Mouse (Mus musculus): Measurements from ENCODE around the gene Igfbp5. TPM values are rescaled to one million over a fixed set of nuclear protein-coding genes. Genes with fewer than 3 reads are reported as not detected.
A peak's percentile ranks its signal among the peaks of the same experiment; 100 is the strongest.

The Igfbp5 gene
- polyA plus RNA-seq, 1 experiment from 2014 or later, result 17.9 TPM

- Histone ChIP-seq H3K9me3 (replicated peaks; ENCODE audit: control insufficient read depth, low read length) (no peaks in the 10 kb centered on the region), H3K9ac (ENCODE audit: low read length) (peak overlapping the region; percentile 66), H3K27me3 (replicated peaks; ENCODE audit: control insufficient read depth, insufficient read depth, low read length) (no peaks in the 10 kb centered on the region), H3K27ac (ENCODE audit: low read depth, low read length) (peak overlapping the region; percentile 80), H3K4me3 (ENCODE audit: low read depth, low read length) (peak overlapping the region; percentile 43), H3K4me1 (ENCODE audit: control insufficient read depth, insufficient read depth, low read length) (peaks cover 30% of the 10 kb centered on the region), H3K36me3 (ENCODE audit: control insufficient read depth, insufficient read depth, low read length) (no peaks in the 10 kb centered on the region), H3K4me2 (ENCODE audit: low read length) (peak overlapping the region; percentile 91)
- DNase-seq (ENCODE audit: low spot score) (no peak), ATAC-seq (no peak)
- WGBS, result under 1% methylated on average over 6 of the region's 6 CpGs
These were observed 3.4 kb downstream of the Igfbp5 start for GRCm38 (mm10) chr1:72871337-72871696.

GRCm38 (mm10) chr1:72870615-72871336 lies 3.9 kb downstream of the Igfbp5 start:
- Histone ChIP-seq H3K36me3 (ENCODE audit: control insufficient read depth, insufficient read depth, low read length) (no peaks in the 10 kb centered on the region), H3K9ac (ENCODE audit: low read length) (peak overlapping the region; percentile 66), H3K27ac (ENCODE audit: low read depth, low read length) (peak overlapping the region; percentile 80; the same call in 1 of the 2 replicates), H3K4me1 (ENCODE audit: control insufficient read depth, insufficient read depth, low read length) (peaks cover 30% of the 10 kb centered on the region), H3K27me3 (replicated peaks; ENCODE audit: control insufficient read depth, insufficient read depth, low read length) (no peaks in the 10 kb centered on the region), H3K4me3 (ENCODE audit: low read depth, low read length) (peak overlapping the region; percentile 43), H3K9me3 (replicated peaks; ENCODE audit: control insufficient read depth, low read length) (no peaks in the 10 kb centered on the region), H3K4me2 (ENCODE audit: low read length) (peak overlapping the region; percentile 91)
- 1% methylated on average over 20 of the region's 20 CpGs for WGBS
- peak; percentile 96 for DNase-seq (ENCODE audit: low spot score)
- peak; percentile 57 for ATAC-seq

- Histone ChIP-seq H3K9me3 (replicated peaks; ENCODE audit: control insufficient read depth, low read length) (no peaks in the 10 kb centered on the region), H3K36me3 (ENCODE audit: control insufficient read depth, insufficient read depth, low read length) (no peaks in the 10 kb centered on the region), H3K4me2 (ENCODE audit: low read length) (peak overlapping the region; percentile 91), H3K27ac (ENCODE audit: low read depth, low read length) (peak overlapping the region; percentile 80; the same call in 1 of the 2 replicates), H3K27me3 (replicated peaks; ENCODE audit: control insufficient read depth, insufficient read depth, low read length) (no peaks in the 10 kb centered on the region), H3K4me1 (ENCODE audit: control insufficient read depth, insufficient read depth, low read length) (peaks cover 22% of the 10 kb centered on the region), H3K4me3 (ENCODE audit: low read depth, low read length) (peak overlapping the region; percentile 43), H3K9ac (ENCODE audit: low read length) (peak overlapping the region; percentile 66)
- WGBS, result 4% methylated on average over 22 of the region's 22 CpGs
- DNase-seq (ENCODE audit: low spot score) (peak; percentile 80), ATAC-seq (peak; percentile 6; the same call in 1 of the 2 replicates)
These were observed 4.7 kb downstream of the Igfbp5 start for GRCm38 (mm10) chr1:72869681-72870614.

GRCm38 (mm10) chr1:72869275-72869674 lies 5.4 kb downstream of the Igfbp5 start:
- Histone ChIP-seq H3K9ac (ENCODE audit: low read length) (no peak overlapping the region), H3K27ac (ENCODE audit: low read depth, low read length) (no peak overlapping the region), H3K4me1 (ENCODE audit: control insufficient read depth, insufficient read depth, low read length) (peaks cover 16% of the 10 kb centered on the region), H3K27me3 (replicated peaks; ENCODE audit: control insufficient read depth, insufficient read depth, low read length) (no peaks in the 10 kb centered on the region), H3K4me3 (ENCODE audit: low read depth, low read length) (no peak overlapping the region), H3K4me2 (ENCODE audit: low read length) (no peak overlapping the region), H3K36me3 (ENCODE audit: control insufficient read depth, insufficient read depth, low read length) (no peaks in the 10 kb centered on the region), H3K9me3 (replicated peaks; ENCODE audit: control insufficient read depth, low read length) (no peaks in the 10 kb centered on the region)
- ATAC-seq, result no peak
- no peak for DNase-seq (ENCODE audit: low spot score)

- 81% methylated on average over 10 of the region's 10 CpGs for WGBS
- no peak overlapping the region for H3K9ac ChIP-seq (ENCODE audit: low read length)
- H3K27ac ChIP-seq (ENCODE audit: low read depth, low read length), result no peak overlapping the region
- H3K36me3 ChIP-seq (ENCODE audit: control insufficient read depth, insufficient read depth, low read length), result no peaks in the 10 kb centered on the region
- H3K4me1 ChIP-seq (ENCODE audit: control insufficient read depth, insufficient read depth, low read length), result peaks cover 11% of the 10 kb centered on the region
- H3K9me3 ChIP-seq (replicated peaks; ENCODE audit: control insufficient read depth, low read length), result no peaks in the 10 kb centered on the region
- DNase-seq (ENCODE audit: low spot score) (no peak), ATAC-seq (no peak)
- no peaks in the 10 kb centered on the region for H3K27me3 ChIP-seq (replicated peaks; ENCODE audit: control insufficient read depth, insufficient read depth, low read length)
- H3K4me3 ChIP-seq (ENCODE audit: low read depth, low read length), result no peak overlapping the region
- no peak overlapping the region for H3K4me2 ChIP-seq (ENCODE audit: low read length)
These were observed 6.1 kb downstream of the Igfbp5 start for GRCm38 (mm10) chr1:72868429-72869215.

DNA sequence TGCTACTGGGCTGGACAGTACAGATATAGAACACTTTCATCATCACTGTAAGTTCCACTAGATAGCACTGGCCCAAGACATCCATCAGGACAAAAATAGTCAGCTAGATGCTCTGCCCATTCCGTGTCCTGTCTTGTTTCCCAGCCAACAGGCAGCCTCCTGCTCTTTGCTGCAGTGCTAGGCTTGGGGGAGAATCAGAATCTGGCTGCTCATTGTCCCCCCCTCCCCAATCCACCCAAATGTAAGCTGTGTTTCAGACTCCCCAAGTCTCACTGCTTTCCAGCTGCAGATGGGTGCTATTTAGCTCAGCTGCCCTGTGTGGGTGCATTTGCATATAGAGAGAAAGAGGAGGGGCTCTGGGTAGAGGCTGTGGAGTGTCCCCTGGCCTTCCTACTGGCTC lies 7.3 kb downstream of the Igfbp5 start:
- Histone ChIP-seq H3K9me3 (replicated peaks; ENCODE audit: control insufficient read depth, low read length) (no peaks in the 10 kb centered on the region), H3K4me1 (ENCODE audit: control insufficient read depth, insufficient read depth, low read length) (peaks cover 11% of the 10 kb centered on the region), H3K4me3 (ENCODE audit: low read depth, low read length) (no peak overlapping the region), H3K36me3 (ENCODE audit: control insufficient read depth, insufficient read depth, low read length) (0 out of 2 replicates have a peak, but pooled peaks cover under 1% of the 10 kb centered on the region), H3K4me2 (ENCODE audit: low read length) (no peak overlapping the region), H3K9ac (ENCODE audit: low read length) (no peak overlapping the region), H3K27me3 (replicated peaks; ENCODE audit: control insufficient read depth, insufficient read depth, low read length) (no peaks in the 10 kb centered on the region), H3K27ac (ENCODE audit: low read depth, low read length) (no peak overlapping the region)
- DNase-seq (ENCODE audit: low spot score) (no peak), ATAC-seq (no peak)
- 46% methylated on average over 1 of the region's 1 CpGs for WGBS

GRCm38 (mm10) chr1:72866417-72866816 lies 8.3 kb downstream of the Igfbp5 start:
- no peak for DNase-seq (ENCODE audit: low spot score)

DNA sequence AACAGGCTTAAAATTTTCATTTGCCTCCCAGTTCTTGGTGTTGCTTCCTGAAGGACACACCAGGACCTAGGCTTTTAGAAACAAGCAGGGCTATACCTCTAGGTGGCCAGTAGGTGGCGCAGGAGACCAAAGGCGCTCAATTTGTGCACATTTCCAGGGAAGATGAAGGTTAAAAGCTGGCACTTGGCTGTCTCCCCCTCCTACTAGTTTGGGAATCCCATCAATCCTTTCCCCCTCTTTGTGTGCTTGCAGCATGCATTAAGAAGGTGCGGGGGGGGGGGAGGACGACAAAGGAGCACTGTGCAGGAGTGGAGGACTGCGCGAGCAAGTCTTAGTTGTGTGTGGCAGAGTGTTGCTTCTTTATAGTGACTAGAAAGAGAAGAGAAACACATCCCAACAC lies 8.8 kb downstream of the Igfbp5 start:
- Histone ChIP-seq H3K27ac (ENCODE audit: low read depth, low read length) (no peak overlapping the region), H3K9me3 (replicated peaks; ENCODE audit: control insufficient read depth, low read length) (no peaks in the 10 kb centered on the region), H3K4me2 (ENCODE audit: low read length) (no peak overlapping the region), H3K36me3 (ENCODE audit: control insufficient read depth, insufficient read depth, low read length) (0 out of 2 replicates have a peak, but pooled peaks cover 3% of the 10 kb centered on the region), H3K27me3 (replicated peaks; ENCODE audit: control insufficient read depth, insufficient read depth, low read length) (no peaks in the 10 kb centered on the region), H3K9ac (ENCODE audit: low read length) (no peak overlapping the region), H3K4me1 (ENCODE audit: control insufficient read depth, insufficient read depth, low read length) (peaks cover 5% of the 10 kb centered on the region; the same call in 1 of the 2 replicates), H3K4me3 (ENCODE audit: low read depth, low read length) (no peak overlapping the region)
- 0% methylated on average over 6 of the region's 6 CpGs for WGBS
- ATAC-seq (peak; percentile 40), DNase-seq (ENCODE audit: low spot score) (peak; percentile 91)

More at GRCm38 (mm10) chr1:72866417-72866816, 8.3 kb downstream of the Igfbp5 start:
- WGBS, result 58% methylated on average over 5 of the region's 5 CpGs
- H3K27me3 ChIP-seq (replicated peaks; ENCODE audit: control insufficient read depth, insufficient read depth, low read length), result no peaks in the 10 kb centered on the region
- ATAC-seq, result no peak
- H3K9ac ChIP-seq (ENCODE audit: low read length), result no peak overlapping the region
- peaks cover 6% of the 10 kb centered on the region; the same call in 1 of the 2 replicates for H3K4me1 ChIP-seq (ENCODE audit: control insufficient read depth, insufficient read depth, low read length)
- no peaks in the 10 kb centered on the region for H3K9me3 ChIP-seq (replicated peaks; ENCODE audit: control insufficient read depth, low read length)
- no peak overlapping the region for H3K4me2 ChIP-seq (ENCODE audit: low read length)
- H3K4me3 ChIP-seq (ENCODE audit: low read depth, low read length), result no peak overlapping the region
- 0 out of 2 replicates have a peak, but pooled peaks cover 3% of the 10 kb centered on the region for H3K36me3 ChIP-seq (ENCODE audit: control insufficient read depth, insufficient read depth, low read length)
- no peak overlapping the region for H3K27ac ChIP-seq (ENCODE audit: low read depth, low read length)

Measured in forebrain, embryonic 14.5 days (tissue).